Mouse (Mus musculus) limb, embryonic 10.5 days (tissue): Measurements from ENCODE around the gene Tbc1d9b. TPM values are rescaled to one million over a fixed set of nuclear protein-coding genes. Genes with fewer than 3 reads are reported as not detected.
A peak's percentile ranks its signal among the peaks of the same experiment; 100 is the strongest.

Source experiments
- DNase-seq: peaks from one replicate; pipeline ENCODE4 v3.0.0-alpha.2; 2017; ENCODE audit warnings: low spot score
- H3K27ac ChIP-seq: fragments of 300-500 bp; sonication (generic); 2 replicates; pipeline ENCODE4 v1.5.1; 2016; ENCODE audit warnings: mild to moderate bottlenecking
- H3K27me3 ChIP-seq: fragments of 300-500 bp; sonication (generic); 2 replicates; pipeline ENCODE4 v1.6.1; 2016; ENCODE audit warnings: low read depth, mild to moderate bottlenecking; ENCODE audit not compliant: poor library complexity, severe bottlenecking
- H3K36me3 ChIP-seq: fragments of 300-500 bp; sonication (generic); 2 replicates; pipeline ENCODE4 v1.6.1; 2016; ENCODE audit warnings: mild to moderate bottlenecking, moderate library complexity
- H3K4me1 ChIP-seq: fragments of 300-500 bp; sonication (generic); 2 replicates; pipeline ENCODE4 v1.6.1; 2016
- H3K4me3 ChIP-seq: fragments of 300-500 bp; sonication (generic); 2 replicates; pipeline ENCODE4 v1.5.1; 2016; ENCODE audit warnings: mild to moderate bottlenecking, moderate library complexity
- H3K9me3 ChIP-seq: fragments of 300-500 bp; sonication (generic); replicated peaks from 2 replicates; pipeline ENCODE4 v1.6.1; 2016; ENCODE audit warnings: mild to moderate bottlenecking
- WGBS: fragments of 180-500 bp; shearing (Covaris S2); methylation state at CpG from one replicate; pipeline ENCODE4 v1.1.7; 2016; 5-methylcytosine and 5-hydroxymethylcytosine counted together
- polyA plus RNA-seq: library from polyadenylated mRNA; unstranded; fragments of >200 nt; fragmentation: Nextera tagmentation; extraction: Ambion mirVana; gene quantifications from 2 replicates; pipeline ENCODE4 v1.2.1, GENCODE M21; 2016

The Tbc1d9b gene
- polyA plus RNA-seq, 1 experiment from 2014 or later: 42.2 TPM

GRCm38 (mm10) chr11:50192278-50192677 lies 61.1 kb downstream of the Tbc1d9b start:
- H3K9me3 ChIP-seq: no peaks in the 10 kb centered on the region
- no peaks in the 10 kb centered on the region for H3K4me1 ChIP-seq
- 96% methylated on average over 3 of the region's 3 CpGs for WGBS
- H3K4me3 ChIP-seq: no peak overlapping the region
- no peak overlapping the region for H3K27ac ChIP-seq
- DNase-seq: no peak
- H3K27me3 ChIP-seq: no peaks in the 10 kb centered on the region
- peaks cover 50% of the 10 kb centered on the region for H3K36me3 ChIP-seq

GRCm38 (mm10) chr11:50194070-50194469 lies 62.9 kb downstream of the Tbc1d9b start:
- no peak for DNase-seq
- no peak overlapping the region for H3K27ac ChIP-seq
- H3K36me3 ChIP-seq: peaks cover 61% of the 10 kb centered on the region
- no peaks in the 10 kb centered on the region for H3K9me3 ChIP-seq
- H3K27me3 ChIP-seq: no peaks in the 10 kb centered on the region
- WGBS: 84% methylated on average over 7 of the region's 7 CpGs
- H3K4me1 ChIP-seq: no peaks in the 10 kb centered on the region
- no peak overlapping the region for H3K4me3 ChIP-seq

- H3K27ac ChIP-seq: no peak overlapping the region
- no peaks in the 10 kb centered on the region for H3K9me3 ChIP-seq
- H3K27me3 ChIP-seq: no peaks in the 10 kb centered on the region
- H3K4me3 ChIP-seq: no peak overlapping the region
- no peak for DNase-seq
- no peaks in the 10 kb centered on the region for H3K4me1 ChIP-seq
- H3K36me3 ChIP-seq: peaks cover 68% of the 10 kb centered on the region
- 87% methylated on average over 4 of the region's 4 CpGs for WGBS
Observed at GRCm38 (mm10) chr11:50194793-50195192, 63.6 kb downstream of the Tbc1d9b start.

- 93% methylated on average over 4 of the region's 4 CpGs for WGBS
- no peak for DNase-seq
- H3K4me3 ChIP-seq: no peak overlapping the region
- no peaks in the 10 kb centered on the region for H3K4me1 ChIP-seq
- no peaks in the 10 kb centered on the region for H3K9me3 ChIP-seq
- H3K27ac ChIP-seq: no peak overlapping the region
- peaks cover 86% of the 10 kb centered on the region for H3K36me3 ChIP-seq
- no peaks in the 10 kb centered on the region for H3K27me3 ChIP-seq
Observed at GRCm38 (mm10) chr11:50197500-50197899, 66.3 kb downstream of the Tbc1d9b start.

- DNase-seq: no peak
- Histone ChIP-seq H3K4me3 (no peak overlapping the region), H3K27me3 (no peaks in the 10 kb centered on the region), H3K27ac (no peak overlapping the region), H3K36me3 (peaks cover 94% of the 10 kb centered on the region), H3K9me3 (no peaks in the 10 kb centered on the region), H3K4me1 (no peaks in the 10 kb centered on the region)
- 93% methylated on average over 4 of the region's 5 CpGs for WGBS
Observed at GRCm38 (mm10) chr11:50198219-50198846, 67.1 kb downstream of the Tbc1d9b start.

- no peaks in the 10 kb centered on the region for H3K4me1 ChIP-seq
- no peaks in the 10 kb centered on the region for H3K9me3 ChIP-seq
- no peak overlapping the region for H3K27ac ChIP-seq
- 85% methylated on average over 2 of the region's 2 CpGs for WGBS
- H3K27me3 ChIP-seq: no peaks in the 10 kb centered on the region
- no peak for DNase-seq
- peaks cover 96% of the 10 kb centered on the region for H3K36me3 ChIP-seq
- no peak overlapping the region for H3K4me3 ChIP-seq
Observed at GRCm38 (mm10) chr11:50198916-50199315, 67.7 kb downstream of the Tbc1d9b start.

GRCm38 (mm10) chr11:50200613-50201012 lies 69.4 kb downstream of the Tbc1d9b start:
- 94% methylated on average over 8 of the region's 8 CpGs for WGBS
- no peak overlapping the region for H3K4me3 ChIP-seq
- H3K9me3 ChIP-seq: no peaks in the 10 kb centered on the region
- H3K27me3 ChIP-seq: no peaks in the 10 kb centered on the region
- no peaks in the 10 kb centered on the region for H3K4me1 ChIP-seq
- DNase-seq: no peak
- no peak overlapping the region for H3K27ac ChIP-seq
- H3K36me3 ChIP-seq: peaks cover 96% of the 10 kb centered on the region

GRCm38 (mm10) chr11:50201590-50201989 lies 70.4 kb downstream of the Tbc1d9b start:
- WGBS: 93% methylated on average over 3 of the region's 3 CpGs
- Histone ChIP-seq H3K27me3 (no peaks in the 10 kb centered on the region), H3K36me3 (peaks cover 97% of the 10 kb centered on the region), H3K9me3 (no peaks in the 10 kb centered on the region), H3K4me1 (no peaks in the 10 kb centered on the region), H3K27ac (no peak overlapping the region), H3K4me3 (no peak overlapping the region)
- no peak for DNase-seq

- DNase-seq: no peak
- Histone ChIP-seq H3K4me3 (no peak overlapping the region), H3K27me3 (no peaks in the 10 kb centered on the region), H3K27ac (no peak overlapping the region), H3K4me1 (no peaks in the 10 kb centered on the region), H3K9me3 (no peaks in the 10 kb centered on the region), H3K36me3 (peaks cover 96% of the 10 kb centered on the region)
- WGBS: 90% methylated on average over 9 of the region's 9 CpGs
Observed at GRCm38 (mm10) chr11:50203302-50203827, 72.2 kb downstream of the Tbc1d9b start.

GRCm38 (mm10) chr11:50205434-50205833 lies 74.2 kb downstream of the Tbc1d9b start:
- no peaks in the 10 kb centered on the region for H3K27me3 ChIP-seq
- WGBS: 92% methylated on average over 3 of the region's 3 CpGs
- H3K9me3 ChIP-seq: no peaks in the 10 kb centered on the region
- H3K27ac ChIP-seq: no peak overlapping the region
- no peak for DNase-seq
- no peak overlapping the region for H3K4me3 ChIP-seq
- H3K4me1 ChIP-seq: no peaks in the 10 kb centered on the region
- H3K36me3 ChIP-seq: peaks cover 77% of the 10 kb centered on the region

GRCm38 (mm10) chr11:50206037-50206436 lies 74.8 kb downstream of the Tbc1d9b start:
- no peak overlapping the region for H3K4me3 ChIP-seq
- H3K9me3 ChIP-seq: no peaks in the 10 kb centered on the region
- no peak for DNase-seq
- no peaks in the 10 kb centered on the region for H3K27me3 ChIP-seq
- H3K36me3 ChIP-seq: peaks cover 71% of the 10 kb centered on the region
- 85% methylated on average over 2 of the region's 2 CpGs for WGBS
- peaks cover 4% of the 10 kb centered on the region for H3K4me1 ChIP-seq
- H3K27ac ChIP-seq: no peak overlapping the region

- H3K9me3 ChIP-seq: no peaks in the 10 kb centered on the region
- no peak overlapping the region for H3K4me3 ChIP-seq
- WGBS: 97% methylated on average over 14 of the region's 14 CpGs
- H3K27ac ChIP-seq: no peak overlapping the region
- no peaks in the 10 kb centered on the region for H3K27me3 ChIP-seq
- H3K36me3 ChIP-seq: peaks cover 58% of the 10 kb centered on the region
- DNase-seq: no peak
- H3K4me1 ChIP-seq: peaks cover 6% of the 10 kb centered on the region
Observed at GRCm38 (mm10) chr11:50207344-50207743, 76.1 kb downstream of the Tbc1d9b start.

GRCm38 (mm10) chr11:50208039-50208438 lies 76.8 kb downstream of the Tbc1d9b start:
- Histone ChIP-seq H3K9me3 (no peaks in the 10 kb centered on the region), H3K4me1 (peaks cover 9% of the 10 kb centered on the region), H3K27ac (no peak overlapping the region), H3K36me3 (peaks cover 51% of the 10 kb centered on the region), H3K27me3 (no peaks in the 10 kb centered on the region), H3K4me3 (no peak overlapping the region)
- DNase-seq: no peak
- 95% methylated on average over 5 of the region's 5 CpGs for WGBS

- peaks cover 13% of the 10 kb centered on the region for H3K4me1 ChIP-seq
- no peaks in the 10 kb centered on the region for H3K9me3 ChIP-seq
- H3K36me3 ChIP-seq: peaks cover 31% of the 10 kb centered on the region
- DNase-seq: no peak
- H3K27me3 ChIP-seq: no peaks in the 10 kb centered on the region
- 1% methylated on average over 24 of the region's 24 CpGs for WGBS
- peak overlapping the region; percentile 94 for H3K27ac ChIP-seq
- H3K4me3 ChIP-seq: peak overlapping the region; percentile 87
Observed at GRCm38 (mm10) chr11:50210101-50210504, 78.9 kb downstream of the Tbc1d9b start.
